Mouse (Mus musculus): ENCODE data around the gene Zfpm1. TPM values are rescaled to one million over a fixed set of nuclear protein-coding genes. Genes with fewer than 3 reads are reported as not detected.
A peak's percentile ranks its signal among the peaks of the same experiment; 100 is the strongest.

The Zfpm1 gene
- polyA plus RNA-seq, 1 experiment from 2014 or later = 1.1 TPM

GRCm38 (mm10) chr8:122276308-122276707 lies 5.6 kb upstream of the Zfpm1 start:
- Histone ChIP-seq H3K4me3 (no peak overlapping the region), H3K36me3 (0 out of 2 replicates have a peak, but pooled peaks cover 5% of the 10 kb centered on the region), H3K27ac (no peak overlapping the region), H3K4me1 (peaks cover 21% of the 10 kb centered on the region), H3K27me3 (0 out of 2 replicates have a peak, but pooled peaks cover 3% of the 10 kb centered on the region), H3K9me3 (no peaks in the 10 kb centered on the region), H3K9ac (no peak overlapping the region), H3K4me2 (no peak overlapping the region)
- ATAC-seq (ENCODE audit: insufficient number of reproducible peaks, low FRiP score, low TSS enrichment, low read depth) = no peak
- 90% methylated on average over 5 of the region's 5 CpGs for WGBS

- H3K4me1 ChIP-seq = peaks cover 25% of the 10 kb centered on the region
- no peaks in the 10 kb centered on the region for H3K27me3 ChIP-seq
- H3K27ac ChIP-seq = no peak overlapping the region
- 71% methylated on average over 18 of the region's 18 CpGs for WGBS
- no peak for ATAC-seq (ENCODE audit: insufficient number of reproducible peaks, low FRiP score, low TSS enrichment, low read depth)
- H3K9me3 ChIP-seq = no peaks in the 10 kb centered on the region
- no peak overlapping the region for H3K4me3 ChIP-seq
- no peaks in the 10 kb centered on the region for H3K36me3 ChIP-seq
- no peak overlapping the region for H3K4me2 ChIP-seq
- no peak overlapping the region for H3K9ac ChIP-seq
Measured at GRCm38 (mm10) chr8:122277204-122277995, 4.5 kb upstream of the Zfpm1 start.

GRCm38 (mm10) chr8:122280156-122280555 lies 1.8 kb upstream of the Zfpm1 start:
- 0 out of 2 replicates have a peak overlapping the region, but pooled peaks have one; percentile 79 for H3K27ac ChIP-seq
- no peak overlapping the region for H3K4me3 ChIP-seq
- H3K4me2 ChIP-seq = no peak overlapping the region
- WGBS = 70% methylated on average over 4 of the region's 4 CpGs
- no peaks in the 10 kb centered on the region for H3K9me3 ChIP-seq
- H3K9ac ChIP-seq = no peak overlapping the region
- H3K36me3 ChIP-seq = no peaks in the 10 kb centered on the region
- peaks cover 20% of the 10 kb centered on the region for H3K27me3 ChIP-seq
- ATAC-seq (ENCODE audit: insufficient number of reproducible peaks, low FRiP score, low TSS enrichment, low read depth) = no peak
- peaks cover 46% of the 10 kb centered on the region for H3K4me1 ChIP-seq

- Histone ChIP-seq H3K4me2 (peak overlapping the region; percentile 99), H3K4me1 (peaks cover 48% of the 10 kb centered on the region)
- ATAC-seq (ENCODE audit: insufficient number of reproducible peaks, low FRiP score, low TSS enrichment, low read depth) = peak; percentile 4; the same call in 1 of the 2 replicates
Measured at GRCm38 (mm10) chr8:122280588-122281316, 1.2 kb upstream of the Zfpm1 start.

GRCm38 (mm10) chr8:122281317-122282034 lies 465 bp upstream of the Zfpm1 start:
- ATAC-seq (ENCODE audit: insufficient number of reproducible peaks, low FRiP score, low TSS enrichment, low read depth) = peak; percentile 92
- Histone ChIP-seq H3K27ac (peak overlapping the region; percentile 79), H3K9me3 (no peaks in the 10 kb centered on the region), H3K4me2 (peak overlapping the region; percentile 99), H3K9ac (no peak overlapping the region), H3K4me3 (peak overlapping the region; percentile 69), H3K27me3 (peaks cover 33% of the 10 kb centered on the region), H3K36me3 (no peaks in the 10 kb centered on the region), H3K4me1 (peaks cover 48% of the 10 kb centered on the region)
- under 1% methylated on average over 46 of the region's 47 CpGs for WGBS

More at GRCm38 (mm10) chr8:122280588-122281316, 1.2 kb upstream of the Zfpm1 start:
- Histone ChIP-seq H3K27me3 (peaks cover 26% of the 10 kb centered on the region), H3K36me3 (no peaks in the 10 kb centered on the region), H3K9ac (no peak overlapping the region), H3K27ac (peak overlapping the region; percentile 79), H3K9me3 (no peaks in the 10 kb centered on the region), H3K4me3 (peak overlapping the region; percentile 69)
- WGBS = 8% methylated on average over 20 of the region's 20 CpGs

GRCm38 (mm10) chr8:122282501-122283355 lies 787 bp downstream of the Zfpm1 start:
- no peaks in the 10 kb centered on the region for H3K36me3 ChIP-seq
- H3K9me3 ChIP-seq = no peaks in the 10 kb centered on the region
- H3K4me3 ChIP-seq = peak overlapping the region; percentile 69
- under 1% methylated on average over 67 of the region's 70 CpGs for WGBS
- H3K4me2 ChIP-seq = peak overlapping the region; percentile 99
- peaks cover 33% of the 10 kb centered on the region for H3K27me3 ChIP-seq
- H3K27ac ChIP-seq = peak overlapping the region; percentile 59
- peaks cover 43% of the 10 kb centered on the region for H3K4me1 ChIP-seq
- peak overlapping the region; percentile 63 for H3K9ac ChIP-seq
- no peak for ATAC-seq (ENCODE audit: insufficient number of reproducible peaks, low FRiP score, low TSS enrichment, low read depth)

GRCm38 (mm10) chr8:122283356-122284202 lies 1.6 kb downstream of the Zfpm1 start:
- Histone ChIP-seq H3K9ac (peak overlapping the region; percentile 63), H3K4me1 (peaks cover 43% of the 10 kb centered on the region), H3K4me2 (peak overlapping the region; percentile 99), H3K9me3 (no peaks in the 10 kb centered on the region), H3K36me3 (no peaks in the 10 kb centered on the region), H3K27ac (peak overlapping the region; percentile 44; the same call in 1 of the 2 replicates), H3K27me3 (peaks cover 33% of the 10 kb centered on the region), H3K4me3 (peak overlapping the region; percentile 69)
- no peak for ATAC-seq (ENCODE audit: insufficient number of reproducible peaks, low FRiP score, low TSS enrichment, low read depth)
- WGBS = under 1% methylated on average over 37 of the region's 37 CpGs

GRCm38 (mm10) chr8:122284203-122284658 lies 2.3 kb downstream of the Zfpm1 start:
- H3K27me3 ChIP-seq = peaks cover 33% of the 10 kb centered on the region
- no peaks in the 10 kb centered on the region for H3K36me3 ChIP-seq
- no peak for ATAC-seq (ENCODE audit: insufficient number of reproducible peaks, low FRiP score, low TSS enrichment, low read depth)
- peak overlapping the region; percentile 44; the same call in 1 of the 2 replicates for H3K27ac ChIP-seq
- peaks cover 43% of the 10 kb centered on the region for H3K4me1 ChIP-seq
- H3K9ac ChIP-seq = peak overlapping the region; percentile 26
- WGBS = 3% methylated on average over 32 of the region's 33 CpGs
- H3K9me3 ChIP-seq = no peaks in the 10 kb centered on the region
- H3K4me2 ChIP-seq = peak overlapping the region; percentile 99
- H3K4me3 ChIP-seq = peak overlapping the region; percentile 69

GRCm38 (mm10) chr8:122284659-122285261 lies 2.8 kb downstream of the Zfpm1 start:
- no peak for ATAC-seq (ENCODE audit: insufficient number of reproducible peaks, low FRiP score, low TSS enrichment, low read depth)
- Histone ChIP-seq H3K9ac (no peak overlapping the region; the same call in 1 of the 2 replicates), H3K36me3 (no peaks in the 10 kb centered on the region), H3K4me2 (peak overlapping the region; percentile 99), H3K27ac (no peak overlapping the region), H3K9me3 (no peaks in the 10 kb centered on the region), H3K4me3 (peak overlapping the region; percentile 69), H3K27me3 (peaks cover 33% of the 10 kb centered on the region), H3K4me1 (peaks cover 43% of the 10 kb centered on the region)
- 14% methylated on average over 21 of the region's 21 CpGs for WGBS

- Histone ChIP-seq H3K27me3 (peaks cover 33% of the 10 kb centered on the region), H3K4me1 (peaks cover 38% of the 10 kb centered on the region)
Measured at GRCm38 (mm10) chr8:122285727-122286126, 3.8 kb downstream of the Zfpm1 start.

More at GRCm38 (mm10) chr8:122285727-122286126, 3.8 kb downstream of the Zfpm1 start:
- Histone ChIP-seq H3K27ac (no peak overlapping the region), H3K9me3 (no peaks in the 10 kb centered on the region), H3K4me3 (no peak overlapping the region), H3K4me2 (no peak overlapping the region), H3K9ac (no peak overlapping the region), H3K36me3 (no peaks in the 10 kb centered on the region)
- no peak for ATAC-seq (ENCODE audit: insufficient number of reproducible peaks, low FRiP score, low TSS enrichment, low read depth)
- WGBS = 59% methylated on average over 6 of the region's 6 CpGs

All from limb, embryonic 15.5 days (tissue).